Comparison of ENCODE assay signal across 29 mouse cellular contexts in the genomic region with DNA sequence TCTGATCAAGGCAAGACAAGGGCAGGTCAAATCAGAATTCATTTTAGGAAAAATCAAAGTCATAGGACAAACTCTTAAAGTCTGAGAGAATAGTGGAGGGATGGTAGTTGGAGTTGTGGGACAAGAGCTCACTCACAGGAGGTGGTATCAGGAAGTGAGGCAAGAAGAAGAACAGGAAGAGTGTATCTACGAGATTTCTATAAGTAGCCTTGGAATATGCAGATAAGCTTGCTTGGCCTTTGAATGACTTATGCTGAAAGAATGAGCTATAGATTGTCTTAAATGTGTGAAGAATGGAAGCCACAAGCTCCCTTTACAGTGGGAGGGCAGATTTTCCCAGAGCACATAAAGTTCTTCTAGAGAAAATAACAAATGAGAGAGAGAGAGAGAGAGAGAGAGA. TPM values are rescaled to one million over a fixed set of nuclear protein-coding genes. Genes with fewer than 3 reads are reported as not detected.
DNase-seq lines count a peak whose midpoint lies in the region; ATAC-seq and TF ChIP-seq lines count a peak whose summit lies in the region.
"Had no signal": no experiment of that assay in that cellular context is flagged by ENCODE, and none has a peak within 500 bp of the region (broad histone marks: within the 10 kb centered on the region; RNA-seq: fewer than 3 reads in every experiment).

No protein-coding gene starts in this region.

- no peak overlapping the region for H3K4me3 ChIP-seq in liver, embryonic 11.5 days (ENCODE audit: low read depth, low read length)
- H3K4me3 ChIP-seq in MEL (ENCODE audit: control insufficient read depth in 1 of 2, insufficient read depth in 1 of 2, low read depth in 2 of 2, low read length in 2 of 2) = no peak overlapping the region
- H3K4me3 ChIP-seq: embryonic facial prominence, embryonic 10.5 days; embryonic facial prominence, embryonic 13.5 days; erythroblast, embryonic 14.5 days; forebrain, embryonic 12.5 days; forebrain, embryonic 15.5 days; heart, embryonic 12.5 days; heart, embryonic 15.5 days; hindbrain, embryonic 10.5 days; hindbrain, embryonic 13.5 days; intestine, embryonic 15.5 days had no signal

- TF ChIP-seq CTCF in MEL (IDR thresholded peaks at IDR 0.05 in 2 of 3, conservative IDR thresholded peaks at IDR 0.05 in 1 of 3; ENCODE audit: control insufficient read depth in 1 of 3, insufficient read depth in 1 of 3, low read depth in 2 of 3, low read length in 3 of 3, poor library complexity in 1 of 3, severe bottlenecking in 1 of 3) = no peak

- H3K27me3 ChIP-seq in liver, embryonic 11.5 days (replicated peaks; ENCODE audit: control insufficient read depth, insufficient read depth, low read length) = no peaks in the 10 kb centered on the region
- no peaks in the 10 kb centered on the region for H3K27me3 ChIP-seq in MEL (ENCODE audit: control insufficient read depth in 1 of 2, insufficient read depth in 2 of 2, low read length in 2 of 2)
- H3K27me3 ChIP-seq: embryonic facial prominence, embryonic 13.5 days; heart, embryonic 12.5 days; heart, embryonic 15.5 days; intestine, embryonic 15.5 days had no signal

- no peaks in the 10 kb centered on the region for H3K36me3 ChIP-seq in liver, embryonic 11.5 days (ENCODE audit: control insufficient read depth, insufficient read depth, low read length)
- peaks cover 0 to 6% of the 10 kb centered on the region in 2 experiments; a peak in 2 of 4 replicates for H3K36me3 ChIP-seq in MEL (ENCODE audit: control insufficient read depth in 1 of 2, insufficient read depth in 2 of 2, low read length in 2 of 2)
- H3K36me3 ChIP-seq: embryonic facial prominence, embryonic 10.5 days; embryonic facial prominence, embryonic 13.5 days; forebrain, embryonic 12.5 days; forebrain, embryonic 15.5 days; G1E; heart, embryonic 12.5 days; heart, embryonic 15.5 days; hindbrain, embryonic 10.5 days; hindbrain, embryonic 13.5 days; intestine, embryonic 15.5 days had no signal

- no peaks in the 10 kb centered on the region for H3K9me3 ChIP-seq in liver, embryonic 11.5 days (ENCODE audit: control insufficient read depth, low read length)
- H3K9me3 ChIP-seq in MEL (replicated peaks; ENCODE audit: insufficient read depth, low read length) = no peaks in the 10 kb centered on the region
- H3K9me3 ChIP-seq: embryonic facial prominence, embryonic 10.5 days; embryonic facial prominence, embryonic 13.5 days; forebrain, embryonic 12.5 days; forebrain, embryonic 15.5 days; G1E; heart, embryonic 12.5 days; heart, embryonic 15.5 days; hindbrain, embryonic 10.5 days; hindbrain, embryonic 13.5 days; intestine, embryonic 15.5 days had no signal

- DNase-seq in liver, embryonic 11.5 days (ENCODE audit: low spot score) = no peak
- DNase-seq in liver (no peak), MEL (ENCODE audit: low read depth, low spot score) (peak; percentile 35), R1 (ENCODE audit: low read depth, low spot score) (peak; percentile 4)
- DNase-seq in spleen, postnatal 36 days (ENCODE audit: low spot score in 2 of 2) = no peak
- DNase-seq: adrenal gland, postnatal 10 days; adrenal gland, postnatal 36 days; B cell, adult 2 months; cerebellum, adult 11-12 months; cerebellum, adult 8-10 months; cerebellum, postnatal 10 days; cerebellum, postnatal 36 days; gastrocnemius, postnatal 25 days; heart, adult 18-20 months; heart, postnatal 10 days; heart, postnatal 36 days had no signal

- 27% methylated on average over 1 of the region's 1 CpGs for WGBS in liver, embryonic 11.5 days

- ATAC-seq in liver, embryonic 11.5 days (replicated peaks; ENCODE audit: low FRiP score) = 0 out of 2 replicates have a peak, but pooled peaks have one; percentile 30
- ATAC-seq in cerebellum, adult (ENCODE audit: insufficient number of reproducible peaks, low FRiP score, low TSS enrichment) = no peak
- ATAC-seq: forebrain, embryonic 15.5 days; hindbrain, embryonic 16.5 days; intestine, embryonic 15.5 days had no signal

- no peak for TF ChIP-seq POLR2A in MEL (IDR thresholded peaks at IDR 0.05; ENCODE audit: control insufficient read depth in 1 of 2, insufficient read depth in 1 of 2, low read depth in 1 of 2, low read length in 2 of 2, poor library complexity in 1 of 2)

- no peak overlapping the region for H3K4me2 ChIP-seq in liver, embryonic 11.5 days
- H3K4me2 ChIP-seq: embryonic facial prominence, embryonic 13.5 days; forebrain, embryonic 12.5 days; forebrain, embryonic 15.5 days; heart, embryonic 12.5 days; heart, embryonic 15.5 days; hindbrain, embryonic 13.5 days; intestine, embryonic 15.5 days had no signal

- no peaks in the 10 kb centered on the region for H3K79me2 ChIP-seq in MEL (ENCODE audit: control insufficient read depth, insufficient read depth, low read length, poor library complexity)

- peak; percentile 42 to 63; a peak in 2 of 4 replicates for TF ChIP-seq EP300 in MEL (IDR thresholded peaks at IDR 0.05; ENCODE audit: low read depth in 1 of 2, low read length in 2 of 2)

- H3K27ac ChIP-seq in liver, embryonic 11.5 days (ENCODE audit: low read depth, low read length) = no peak overlapping the region
- H3K27ac ChIP-seq in MEL (ENCODE audit: control insufficient read depth, low read depth, low read length) = no peak overlapping the region
- H3K27ac ChIP-seq: embryonic facial prominence, embryonic 10.5 days; embryonic facial prominence, embryonic 13.5 days; forebrain, embryonic 12.5 days; forebrain, embryonic 15.5 days; heart, embryonic 15.5 days; hindbrain, embryonic 10.5 days; hindbrain, embryonic 13.5 days; intestine, embryonic 15.5 days had no signal

- no peak for TF ChIP-seq RAD21 in MEL (IDR thresholded peaks at IDR 0.05; ENCODE audit: low read depth, low read length)

- H3K9ac ChIP-seq in liver, embryonic 11.5 days (ENCODE audit: low read depth, low read length) = no peak overlapping the region
- no peak overlapping the region for H3K9ac ChIP-seq in MEL (ENCODE audit: control insufficient read depth, low read depth, low read length, poor library complexity, severe bottlenecking)
- H3K9ac ChIP-seq: embryonic facial prominence, embryonic 13.5 days; forebrain, embryonic 12.5 days; forebrain, embryonic 15.5 days; heart, embryonic 12.5 days; heart, embryonic 15.5 days; hindbrain, embryonic 13.5 days; intestine, embryonic 15.5 days had no signal

- peaks cover 4% of the 10 kb centered on the region; the same call in 1 of the 2 replicates for H3K4me1 ChIP-seq in liver, embryonic 11.5 days (replicated peaks; ENCODE audit: control insufficient read depth, insufficient read depth, low read length)
- H3K4me1 ChIP-seq in MEL (ENCODE audit: control insufficient read depth in 1 of 2, insufficient read depth in 2 of 2, low read length in 2 of 2) = peaks cover 8 to 13% of the 10 kb centered on the region in 2 experiments
- H3K4me1 ChIP-seq: embryonic facial prominence, embryonic 10.5 days; embryonic facial prominence, embryonic 13.5 days; heart, embryonic 12.5 days; heart, embryonic 15.5 days; hindbrain, embryonic 10.5 days; hindbrain, embryonic 13.5 days; intestine, embryonic 15.5 days had no signal

TF ChIP-seq in MEL, 35 proteins besides CTCF, POLR2A, EP300 and RAD21:
- TF ChIP-seq MAFK (IDR thresholded peaks at IDR 0.05; ENCODE audit: borderline replicate concordance, low read depth, low read length) = no peak
- TF ChIP-seq CHD1 (IDR thresholded peaks at IDR 0.05; ENCODE audit: low read depth, low read length) = no peak
- no peak for TF ChIP-seq MXI1 (IDR thresholded peaks at IDR 0.05; ENCODE audit: low read depth, low read length)
- TF ChIP-seq HCFC1 (IDR thresholded peaks at IDR 0.05; ENCODE audit: low read depth, low read length) = no peak
- no peak for TF ChIP-seq BHLHE40 (IDR thresholded peaks at IDR 0.05; ENCODE audit: borderline replicate concordance, low read depth, low read length)
- no peak for TF ChIP-seq ZNF384 (IDR thresholded peaks at IDR 0.05; ENCODE audit: low read depth, low read length)
- no peak for TF ChIP-seq USF1 (IDR thresholded peaks at IDR 0.05; ENCODE audit: low read depth, low read length)
- TF ChIP-seq MAZ (IDR thresholded peaks at IDR 0.05; ENCODE audit: low read depth, low read length) = no peak
- TF ChIP-seq SMC3 (IDR thresholded peaks at IDR 0.05; ENCODE audit: low read depth, low read length) = no peak
- peak; percentile 64 for TF ChIP-seq GATA1 (IDR thresholded peaks at IDR 0.05; ENCODE audit: low read depth, low read length)
- TF ChIP-seq TBP (IDR thresholded peaks at IDR 0.05; ENCODE audit: low read depth, low read length) = no peak
- TF ChIP-seq TCF12 (IDR thresholded peaks at IDR 0.05; ENCODE audit: low read depth, low read length) = peak; percentile 69; the same call in 1 of the 2 replicates
- TF ChIP-seq MYB (IDR thresholded peaks at IDR 0.05; ENCODE audit: low read depth, low read length) = no peak
- no peak for TF ChIP-seq MEF2A (IDR thresholded peaks at IDR 0.05; ENCODE audit: extremely low read depth, insufficient replicate concordance, low read depth, low read length, poor library complexity, severe bottlenecking)
- TF ChIP-seq TAL1 (IDR thresholded peaks at IDR 0.05; ENCODE audit: low read length) = no peak
- TF ChIP-seq ELF1 (IDR thresholded peaks at IDR 0.05; ENCODE audit: low read depth, low read length) = peak; percentile 36; the same call in 1 of the 2 replicates
- peak; percentile 50 for TF ChIP-seq ETS1 (IDR thresholded peaks at IDR 0.05; ENCODE audit: low read depth, low read length)

RNA-seq across cellular contexts. Expression of a gene that starts 21.8 kb away (rescaled TPM):
- 1.3 and 2.2 TPM in 2 replicates for polyA plus RNA-seq in liver, embryonic 11.5 days (2014; fragmentation: Nextera tagmentation; extraction: Ambion mirVana)
- total RNA-seq in MEL (2012; rRNA removed) = not detected in 2 replicates
- not detected for polyA plus RNA-seq in MEL (2012; ENCODE audit: insufficient read depth in 1 of 2, insufficient read length in 2 of 2, low read depth in 1 of 2, low replicate concordance in 2 of 2, missing spikeins in 1 of 2)
- polyA plus RNA-seq: G1E had no signal

Comparison
In these comparisons a context has a peak if more than half of its experiments do, and no peak if none do; other contexts are left out.
1. DNase-seq: peak in MEL (single experiment) and R1 (single experiment); none in liver, embryonic 11.5 days (single experiment), liver (single experiment) and spleen, postnatal 36 days (0 of 2).